9 mouse cellular contexts compared by ENCODE assay signal in genomic region chr2:132715421-132716070, GRCm38 (mm10). TPM values are rescaled to one million over a fixed set of nuclear protein-coding genes. Genes with fewer than 3 reads are reported as not detected.
DNase-seq lines count a peak whose midpoint lies in the region; ATAC-seq and TF ChIP-seq lines count a peak whose summit lies in the region.
"Had no signal": no experiment of that assay in that cellular context is flagged by ENCODE, and none has a peak within 500 bp of the region (broad histone marks: within the 10 kb centered on the region; RNA-seq: fewer than 3 reads in every experiment).

No protein-coding gene starts in this region.

- H3K36me3 ChIP-seq in heart, embryonic 11.5 days (ENCODE audit: control insufficient read depth, insufficient read depth, low read length) = no peaks in the 10 kb centered on the region
- 0 out of 2 replicates have a peak, but pooled peaks cover 3% of the 10 kb centered on the region for H3K36me3 ChIP-seq in midbrain, embryonic 15.5 days (replicated peaks)

- no peak for DNase-seq in layer of hippocampus, adult 2 months (ENCODE audit: low spot score in 2 of 2)
- no peak for DNase-seq in layer of hippocampus, adult 11-12 months (ENCODE audit: low spot score)
- peak; percentile 82 for DNase-seq in cerebellum, adult 9-11 months
- no peak for DNase-seq in right cerebral cortex, adult 2 months (ENCODE audit: low spot score in 2 of 2)
- DNase-seq in testis, postnatal 10 days (ENCODE audit: low spot score) = no peak
- no peak for DNase-seq in gastrocnemius, adult 18-20 months (ENCODE audit: low spot score)

- peak; percentile 67 for ATAC-seq in heart, embryonic 11.5 days (replicated peaks; ENCODE audit: insufficient number of reproducible peaks, low FRiP score, low TSS enrichment)
- ATAC-seq in midbrain, embryonic 15.5 days (replicated peaks) = peak; percentile 70

- no peak overlapping the region for H3K4me3 ChIP-seq in layer of hippocampus, adult 2 months
- no peak overlapping the region for H3K4me3 ChIP-seq in heart, embryonic 11.5 days (ENCODE audit: low read depth, low read length)
- H3K4me3 ChIP-seq in midbrain, embryonic 15.5 days = no peak overlapping the region

- H3K9ac ChIP-seq in heart, embryonic 11.5 days (ENCODE audit: low read depth, low read length) = no peak overlapping the region
- 0 out of 2 replicates have a peak overlapping the region, but pooled peaks have one; percentile 10 for H3K9ac ChIP-seq in midbrain, embryonic 15.5 days

- H3K27ac ChIP-seq in layer of hippocampus, adult 2 months = peak overlapping the region; percentile 78
- H3K27ac ChIP-seq in heart, embryonic 11.5 days (ENCODE audit: low read depth, low read length) = 0 out of 2 replicates have a peak overlapping the region, but pooled peaks have one; percentile 6
- peak overlapping the region; percentile 22; the same call in 1 of the 2 replicates for H3K27ac ChIP-seq in midbrain, embryonic 15.5 days
- H3K27ac ChIP-seq: macrophage had no signal

- H3K4me2 ChIP-seq in heart, embryonic 11.5 days = no peak overlapping the region
- no peak overlapping the region for H3K4me2 ChIP-seq in midbrain, embryonic 15.5 days

- peaks cover 2% of the 10 kb centered on the region; the same call in 1 of the 2 replicates for H3K4me1 ChIP-seq in heart, embryonic 11.5 days (ENCODE audit: control insufficient read depth, insufficient read depth, low read length)
- peaks cover 11% of the 10 kb centered on the region for H3K4me1 ChIP-seq in midbrain, embryonic 15.5 days

- H3K27me3 ChIP-seq in heart, embryonic 11.5 days (ENCODE audit: control insufficient read depth, insufficient read depth, low read length) = no peaks in the 10 kb centered on the region
- H3K27me3 ChIP-seq in midbrain, embryonic 15.5 days (replicated peaks) = no peaks in the 10 kb centered on the region

- no peaks in the 10 kb centered on the region for H3K9me3 ChIP-seq in heart, embryonic 11.5 days (replicated peaks; ENCODE audit: control insufficient read depth, low read length)
- no peaks in the 10 kb centered on the region for H3K9me3 ChIP-seq in midbrain, embryonic 15.5 days

- 47% methylated on average over 12 of the region's 12 CpGs for WGBS in heart, embryonic 11.5 days (ENCODE audit: insufficient replicate concordance)
- 44% methylated on average over 12 of the region's 12 CpGs for WGBS in midbrain, embryonic 15.5 days

- no peak for TF ChIP-seq CTCF in layer of hippocampus, adult 2 months (conservative IDR thresholded peaks at IDR 0.05)

RNA-seq across cellular contexts. Expression of gene Shld1, which starts 28.8 kb away (rescaled TPM):
- 10 to 100 TPM in 1 of 2 experiments, 1 to 10 TPM in 1; 9.7 to 11.0 TPM for total RNA-seq in layer of hippocampus, adult 2 months (2021)
- 15.3 and 18.0 TPM in 2 replicates for polyA plus RNA-seq in heart, embryonic 11.5 days (2014; fragmentation: Nextera tagmentation; extraction: Ambion mirVana)
- polyA plus RNA-seq in midbrain, embryonic 15.5 days (2015; fragmentation: Nextera tagmentation; extraction: Ambion mirVana) = 21.4 and 21.8 TPM in 2 replicates
- total RNA-seq in gastrocnemius, adult 18-20 months (2021) = 1 to 10 TPM; 6.8 to 8.2 TPM

Comparison
In these comparisons a context has a peak if more than half of its experiments do, and no peak if none do; other contexts are left out.
1. H3K27ac ChIP-seq: peak in every context shown above with its lines; median percentile 78 in layer of hippocampus, adult 2 months; 22 in midbrain, embryonic 15.5 days; 6 in heart, embryonic 11.5 days.